Mouse (Mus musculus) myocyte (in vitro differentiated cells): ENCODE results near the gene Adk. TPM values are rescaled to one million over a fixed set of nuclear protein-coding genes. Genes with fewer than 3 reads are reported as not detected.

ENCODE experiments used
- H3K27me3 ChIP-seq: one replicate; pipeline ENCODE4 v1.6.1; 2011; ENCODE audit not compliant: control insufficient read depth, insufficient read depth, insufficient read length
- H3K36me3 ChIP-seq: one replicate; pipeline ENCODE4 v1.6.1; 2011; ENCODE audit not compliant: control insufficient read depth, insufficient read depth
- H3K4me2 ChIP-seq: one replicate; pipeline ENCODE4 v1.6.1; 2011; ENCODE audit warnings: low read depth, control low read depth
- H3K4me3 ChIP-seq: one replicate; pipeline ENCODE4 v1.5.1; 2011; ENCODE audit warnings: mild to moderate bottlenecking, control low read depth, moderate library complexity
- H3K79me2 ChIP-seq: one replicate; pipeline ENCODE4 v1.6.1; 2011; ENCODE audit not compliant: control insufficient read depth, insufficient read depth
- H3ac ChIP-seq: one replicate; pipeline ENCODE4 v1.6.1; 2011; ENCODE audit not compliant: control insufficient read depth, insufficient read length
- CEBPB ChIP-seq: IDR thresholded peaks from 2 replicates; pipeline ENCODE4 v1.6.1; 2011; ENCODE audit warnings: mild to moderate bottlenecking, moderate library complexity; ENCODE audit not compliant: poor library complexity, insufficient read depth, severe bottlenecking
- E2F4 ChIP-seq: IDR thresholded peaks from one replicate; pipeline ENCODE4 v1.6.1; 2011; ENCODE audit warnings: mild to moderate bottlenecking, control low read depth, moderate library complexity; ENCODE audit not compliant: insufficient read depth
- MAX ChIP-seq: IDR thresholded peaks from one replicate; pipeline ENCODE4 v1.6.1; 2011; ENCODE audit warnings: low read depth, mild to moderate bottlenecking, control low read depth
- MYOD1 ChIP-seq, 3 experiments: IDR thresholded peaks; one replicate each; pipeline ENCODE4 v1.6.1; 2011; ENCODE audit warnings: control low read depth in 2 of 3, low read depth in 2 of 3, mild to moderate bottlenecking in 2 of 3, moderate library complexity in 1 of 3; ENCODE audit not compliant: insufficient read length in 2 of 3, control insufficient read depth in 1 of 3
- MYOG ChIP-seq, 3 experiments: IDR thresholded peaks; one replicate each; pipeline ENCODE4 v1.6.1; 2011; ENCODE audit warnings: control low read depth in 2 of 3, low read depth in 2 of 3, mild to moderate bottlenecking in 2 of 3; ENCODE audit not compliant: insufficient read length in 2 of 3, control insufficient read depth in 1 of 3, insufficient read depth in 1 of 3
- POLR2A ChIP-seq: IDR thresholded peaks from one replicate; pipeline ENCODE4 v1.6.1; 2011; ENCODE audit warnings: low read depth, mild to moderate bottlenecking, control low read depth, moderate library complexity; ENCODE audit not compliant: insufficient read length
- POLR2AphosphoS2 ChIP-seq: IDR thresholded peaks from one replicate; pipeline ENCODE4 v1.6.1; 2011; ENCODE audit warnings: low read depth, control low read depth; ENCODE audit not compliant: insufficient read length
- REST ChIP-seq: IDR thresholded peaks from one replicate; pipeline ENCODE4 v1.6.1; 2011; ENCODE audit warnings: mild to moderate bottlenecking, control low read depth, moderate library complexity; ENCODE audit not compliant: insufficient read depth, insufficient read length
- SRF ChIP-seq: IDR thresholded peaks from one replicate; pipeline ENCODE4 v1.6.1; 2011; ENCODE audit warnings: low read depth; ENCODE audit not compliant: control insufficient read depth, insufficient read length
- TCF12 ChIP-seq: IDR thresholded peaks from one replicate; pipeline ENCODE4 v1.6.1; 2011; ENCODE audit warnings: mild to moderate bottlenecking, control low read depth; ENCODE audit not compliant: poor library complexity, insufficient read depth, severe bottlenecking
- TCF3 ChIP-seq: IDR thresholded peaks from one replicate; pipeline ENCODE4 v1.6.1; 2011; ENCODE audit warnings: low read depth, control low read depth; ENCODE audit not compliant: insufficient read length
- USF1 ChIP-seq: IDR thresholded peaks from one replicate; pipeline ENCODE4 v1.6.1; 2011; ENCODE audit warnings: low read depth, mild to moderate bottlenecking, control low read depth, moderate library complexity
- polyA plus RNA-seq: library from polyadenylated mRNA; unstranded; fragments of >200 nt; fragmentation: generic; extraction: Trizol; gene quantifications from one replicate; pipeline ENCODE4 v1.2.1, GENCODE M21; 2012; ENCODE audit warnings: missing spikeins

Gene Adk
- polyA plus RNA-seq, 1 experiment: 37.2 TPM

DNA sequence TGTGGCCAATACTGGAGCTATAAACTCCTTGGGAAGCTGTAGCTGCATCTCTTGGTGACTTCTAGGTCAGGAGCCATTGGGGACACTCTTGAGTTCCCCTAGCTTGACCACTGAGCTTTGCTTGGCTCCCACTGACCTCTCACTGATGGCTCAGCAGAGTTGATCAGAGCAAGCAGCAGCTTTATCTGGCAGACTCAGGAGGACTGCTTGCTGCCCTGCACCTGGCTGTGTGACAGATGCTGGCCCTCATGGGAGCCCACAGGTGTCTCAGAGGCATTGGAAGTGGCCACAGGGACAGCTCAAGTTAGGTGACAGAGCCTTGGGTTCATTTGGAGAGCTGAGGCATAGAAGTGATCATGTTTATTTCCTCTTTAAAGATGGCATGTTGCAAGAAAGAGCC is 24.8 kb upstream of the Adk start:
- TF ChIP-seq POLR2AphosphoS2 (no peak), USF1 (no peak), REST (no peak), TCF3 (no peak), MYOG (IDR thresholded peaks at IDR 0.05; ENCODE audit: control insufficient read depth in 1 of 3, insufficient read depth in 1 of 3, insufficient read length in 2 of 3, low read depth in 2 of 3) (no peak), MYOD1 (IDR thresholded peaks at IDR 0.05; ENCODE audit: control insufficient read depth in 1 of 3, insufficient read length in 2 of 3, low read depth in 2 of 3) (no peak), SRF (no peak), CEBPB (no peak), E2F4 (no peak), TCF12 (no peak), POLR2A (no peak), MAX (no peak)
- no peak overlapping the region for H3ac ChIP-seq
- no peak overlapping the region for H3K4me2 ChIP-seq
- H3K27me3 ChIP-seq: no peaks in the 10 kb centered on the region
- H3K4me3 ChIP-seq: no peak overlapping the region
- H3K79me2 ChIP-seq: no peaks in the 10 kb centered on the region
- H3K36me3 ChIP-seq: peaks cover 87% of the 10 kb centered on the region

DNA sequence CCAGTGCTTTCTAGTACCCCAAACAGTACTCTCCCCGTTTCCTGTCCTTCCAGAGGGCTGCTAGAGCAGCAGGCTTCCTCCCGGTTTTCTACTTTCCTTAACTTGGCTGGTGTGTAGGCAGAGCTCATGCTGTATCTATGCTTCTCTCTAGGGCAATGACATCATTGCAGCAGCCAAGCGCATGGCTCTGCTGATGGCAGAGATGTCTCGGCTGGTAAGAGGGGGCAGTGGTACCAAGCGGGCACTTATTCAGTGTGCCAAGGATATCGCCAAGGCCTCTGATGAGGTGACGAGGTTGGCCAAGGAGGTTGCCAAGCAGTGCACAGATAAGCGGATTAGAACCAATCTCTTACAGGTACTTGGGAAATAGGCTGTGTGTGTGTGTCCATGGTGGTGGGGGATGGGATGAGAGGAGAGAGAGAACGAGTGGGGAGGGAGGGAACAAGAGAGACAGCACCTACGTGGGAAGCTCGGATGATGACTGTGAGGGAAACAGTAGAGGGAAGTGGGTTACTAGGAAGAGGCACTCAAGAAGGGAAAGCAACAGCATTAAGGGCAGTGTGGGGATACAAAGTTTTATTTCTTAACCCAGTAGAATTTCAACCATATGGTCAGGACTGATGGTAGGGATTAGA is 23.2 kb upstream of the Adk start:
- H3ac ChIP-seq: no peak overlapping the region
- no peaks in the 10 kb centered on the region for H3K79me2 ChIP-seq
- peaks cover 87% of the 10 kb centered on the region for H3K36me3 ChIP-seq
- H3K27me3 ChIP-seq: no peaks in the 10 kb centered on the region
- no peak overlapping the region for H3K4me3 ChIP-seq
- TF ChIP-seq SRF: no peak
- TF ChIP-seq MYOG (IDR thresholded peaks at IDR 0.05; ENCODE audit: control insufficient read depth in 1 of 3, insufficient read depth in 1 of 3, insufficient read length in 2 of 3, low read depth in 2 of 3): no peak
- TF ChIP-seq MAX: no peak
- TF ChIP-seq CEBPB: no peak
- TF ChIP-seq TCF3: no peak
- no peak for TF ChIP-seq MYOD1 (IDR thresholded peaks at IDR 0.05; ENCODE audit: control insufficient read depth in 1 of 3, insufficient read length in 2 of 3, low read depth in 2 of 3)
- TF ChIP-seq TCF12: no peak
- TF ChIP-seq USF1: no peak
- TF ChIP-seq POLR2A: no peak
- TF ChIP-seq E2F4: no peak
- TF ChIP-seq POLR2AphosphoS2: no peak
- TF ChIP-seq REST: no peak
- no peak overlapping the region for H3K4me2 ChIP-seq

DNA sequence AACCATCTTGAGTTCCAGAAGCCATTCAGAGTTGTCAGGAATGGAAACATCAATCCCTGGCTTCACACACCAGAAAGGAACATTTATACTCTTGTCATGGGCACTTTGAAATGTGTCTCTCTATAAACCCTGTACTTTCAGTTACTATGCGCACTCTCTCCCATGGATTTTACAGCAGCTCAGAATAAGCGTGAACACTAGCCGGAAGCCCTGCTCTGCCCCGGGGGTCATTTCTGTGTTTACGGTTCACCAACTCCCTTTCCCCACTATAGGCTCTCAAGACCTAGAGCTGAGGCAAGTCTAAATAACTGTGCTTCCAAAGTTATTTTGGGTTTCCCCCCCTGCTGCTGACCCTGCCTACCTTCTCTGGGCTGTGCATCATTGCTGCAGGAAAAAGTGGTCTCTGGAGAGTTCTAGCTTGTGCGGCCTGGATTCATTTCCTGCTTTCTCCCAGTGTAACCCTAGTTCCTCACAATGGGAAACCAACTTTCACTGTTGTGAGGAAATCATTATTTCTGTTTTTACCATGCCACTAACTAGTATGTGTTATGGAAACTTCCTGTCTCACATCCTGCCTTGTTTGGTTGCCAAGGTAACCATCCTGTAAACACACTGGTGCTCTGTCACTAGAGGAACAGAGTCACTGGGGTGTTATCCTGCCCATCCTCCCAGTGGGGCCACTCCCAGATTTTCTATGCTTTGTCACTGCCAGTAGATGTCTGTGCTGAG is 20.4 kb upstream of the Adk start:
- no peak overlapping the region for H3K4me3 ChIP-seq
- TF ChIP-seq POLR2AphosphoS2: peak; percentile 46
- TF ChIP-seq TCF3: no peak
- H3K36me3 ChIP-seq: peaks cover 75% of the 10 kb centered on the region
- H3K4me2 ChIP-seq: no peak overlapping the region
- H3ac ChIP-seq: no peak overlapping the region
- H3K79me2 ChIP-seq: no peaks in the 10 kb centered on the region
- H3K27me3 ChIP-seq: no peaks in the 10 kb centered on the region

DNA sequence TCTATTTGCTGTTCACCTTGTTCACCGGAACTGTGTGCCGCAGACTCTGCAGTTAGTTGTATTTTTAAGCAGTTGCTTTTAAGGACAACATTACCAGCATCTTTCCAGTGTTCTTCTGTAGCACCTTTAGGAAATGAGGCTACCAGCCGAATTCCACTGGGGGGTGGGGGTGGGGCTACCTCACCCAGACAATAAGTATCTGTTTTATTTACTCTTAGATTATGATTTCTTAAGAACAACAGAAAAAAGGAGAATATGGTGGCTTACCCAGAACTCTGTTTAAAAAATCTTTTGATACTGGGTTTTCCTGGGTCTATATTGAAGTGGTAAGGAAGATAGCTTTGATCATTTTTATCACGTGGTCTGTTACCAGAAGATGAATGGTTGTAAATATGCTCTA is 18.1 kb upstream of the Adk start:
- H3K27me3 ChIP-seq: no peaks in the 10 kb centered on the region
- H3K4me2 ChIP-seq: no peak overlapping the region
- no peak overlapping the region for H3ac ChIP-seq
- peaks cover 70% of the 10 kb centered on the region for H3K36me3 ChIP-seq
- H3K4me3 ChIP-seq: no peak overlapping the region
- H3K79me2 ChIP-seq: no peaks in the 10 kb centered on the region
- TF ChIP-seq MYOG (IDR thresholded peaks at IDR 0.05; ENCODE audit: control insufficient read depth in 1 of 3, insufficient read depth in 1 of 3, insufficient read length in 2 of 3, low read depth in 2 of 3) (no peak), USF1 (no peak), REST (no peak), MYOD1 (IDR thresholded peaks at IDR 0.05; ENCODE audit: control insufficient read depth in 1 of 3, insufficient read length in 2 of 3, low read depth in 2 of 3) (no peak), SRF (no peak), CEBPB (no peak), POLR2A (no peak), TCF3 (no peak), MAX (no peak), TCF12 (no peak), E2F4 (no peak), POLR2AphosphoS2 (no peak)

DNA sequence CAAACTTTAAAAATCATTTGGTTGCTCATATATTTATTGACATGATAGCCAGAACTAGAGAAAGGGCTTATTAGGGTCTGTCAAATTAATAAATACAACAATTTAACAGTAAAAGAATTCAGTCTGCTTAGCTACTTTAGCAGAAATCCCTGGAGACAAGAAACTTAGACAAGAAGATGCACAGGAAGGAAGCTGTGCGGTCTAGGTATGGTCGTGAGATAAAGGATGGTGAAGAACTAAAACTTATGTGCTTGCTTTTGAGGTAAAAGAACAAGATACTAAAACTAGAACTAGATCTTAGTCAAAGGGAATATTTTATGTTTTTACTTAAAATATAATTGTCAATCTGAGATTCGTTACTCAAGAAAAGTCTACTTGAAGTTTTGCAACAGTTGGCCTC is 17.6 kb upstream of the Adk start:
- TF ChIP-seq POLR2A (no peak), SRF (no peak), MYOG (IDR thresholded peaks at IDR 0.05; ENCODE audit: control insufficient read depth in 1 of 3, insufficient read depth in 1 of 3, insufficient read length in 2 of 3, low read depth in 2 of 3) (no peak), E2F4 (no peak), TCF12 (no peak), REST (no peak)
- no peak overlapping the region for H3K4me3 ChIP-seq
- no peak overlapping the region for H3K4me2 ChIP-seq
- no peaks in the 10 kb centered on the region for H3K27me3 ChIP-seq
- H3K79me2 ChIP-seq: no peaks in the 10 kb centered on the region
- peaks cover 69% of the 10 kb centered on the region for H3K36me3 ChIP-seq
- no peak overlapping the region for H3ac ChIP-seq
